11 mouse cellular contexts compared by ENCODE assay signal in the genomic region with DNA sequence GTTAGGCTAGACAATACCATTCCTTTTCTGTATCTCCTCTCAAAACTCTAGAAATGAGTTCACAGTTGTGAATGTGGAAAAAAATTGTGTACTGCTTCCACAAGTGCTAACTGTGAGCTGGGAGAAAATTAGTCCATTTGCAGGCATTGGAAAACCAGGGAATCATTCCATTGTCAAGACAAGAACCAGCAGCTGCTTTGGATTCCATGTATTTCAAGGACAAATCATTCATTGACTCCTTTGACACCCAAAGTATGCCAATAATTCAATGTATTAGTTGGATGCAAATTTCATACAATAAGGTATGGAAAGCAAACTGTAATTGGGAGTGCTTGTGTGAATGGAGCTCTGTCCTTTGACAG.
DNase-seq lines count a peak whose midpoint lies in the region; ATAC-seq and TF ChIP-seq lines count a peak whose summit lies in the region.
"Had no signal": no experiment of that assay in that cellular context is flagged by ENCODE, and none has a peak within 500 bp of the region (broad histone marks: within the 10 kb centered on the region; RNA-seq: fewer than 3 reads in every experiment).

No protein-coding gene starts in this region.

- peaks cover 11% of the 10 kb centered on the region for H3K4me1 ChIP-seq in forebrain, embryonic 12.5 days
- H3K4me1 ChIP-seq in hindbrain, embryonic 15.5 days (replicated peaks): peaks cover 9% of the 10 kb centered on the region
- peaks cover 21% of the 10 kb centered on the region for H3K4me1 ChIP-seq in neural tube, embryonic 13.5 days (replicated peaks)
- H3K4me1 ChIP-seq: liver, embryonic 15.5 days had no signal

- no peaks in the 10 kb centered on the region for H3K36me3 ChIP-seq in forebrain, embryonic 12.5 days (replicated peaks)
- H3K36me3 ChIP-seq in hindbrain, embryonic 15.5 days: no peaks in the 10 kb centered on the region
- H3K36me3 ChIP-seq in neural tube, embryonic 13.5 days: no peaks in the 10 kb centered on the region
- H3K36me3 ChIP-seq: liver, embryonic 15.5 days had no signal

- H3K4me3 ChIP-seq in layer of hippocampus, adult 2 months: no peak overlapping the region
- 0 out of 2 replicates have a peak overlapping the region, but pooled peaks have one; percentile 10 for H3K4me3 ChIP-seq in forebrain, embryonic 12.5 days (replicated peaks)
- H3K4me3 ChIP-seq in hindbrain, embryonic 15.5 days: peak overlapping the region; percentile 35
- H3K4me3 ChIP-seq in neural tube, embryonic 13.5 days: peak overlapping the region; percentile 38
- H3K4me3 ChIP-seq: liver, embryonic 15.5 days had no signal

- H3K9ac ChIP-seq in forebrain, embryonic 12.5 days: no peak overlapping the region
- H3K9ac ChIP-seq in hindbrain, embryonic 15.5 days: peak overlapping the region; percentile 41; the same call in 1 of the 2 replicates
- H3K9ac ChIP-seq in neural tube, embryonic 13.5 days: peak overlapping the region; percentile 68
- H3K9ac ChIP-seq: liver, embryonic 15.5 days had no signal

- no peak for ATAC-seq in forebrain, embryonic 12.5 days (ENCODE audit: low FRiP score)
- ATAC-seq in hindbrain, embryonic 15.5 days (ENCODE audit: low FRiP score, low read depth): no peak
- peak; percentile 48 for ATAC-seq in neural tube, embryonic 13.5 days (ENCODE audit: low read depth)

- H3K27ac ChIP-seq in layer of hippocampus, adult 2 months: peak overlapping the region; percentile 77
- peak overlapping the region; percentile 84 for H3K27ac ChIP-seq in forebrain, embryonic 12.5 days
- peak overlapping the region; percentile 84 for H3K27ac ChIP-seq in hindbrain, embryonic 15.5 days (replicated peaks)
- peak overlapping the region; percentile 92 for H3K27ac ChIP-seq in neural tube, embryonic 13.5 days (replicated peaks)
- H3K27ac ChIP-seq: kidney, postnatal 0 days; liver, embryonic 15.5 days had no signal

- DNase-seq in layer of hippocampus, adult 2 months (ENCODE audit: low spot score in 2 of 2): no peak
- no peak for DNase-seq in layer of hippocampus, postnatal 10 days (ENCODE audit: low spot score in 2 of 2)
- DNase-seq in frontal cortex, postnatal 25 days (ENCODE audit: low spot score in 2 of 2): no peak
- DNase-seq in right cerebral cortex, postnatal 36 days (ENCODE audit: low spot score in 2 of 2): no peak
- DNase-seq: cerebellum, adult 11 months; spleen, adult 18-20 months had no signal

- H3K9me3 ChIP-seq in forebrain, embryonic 12.5 days: peaks cover 3% of the 10 kb centered on the region; the same call in 1 of the 2 replicates
- no peaks in the 10 kb centered on the region for H3K9me3 ChIP-seq in hindbrain, embryonic 15.5 days
- no peaks in the 10 kb centered on the region for H3K9me3 ChIP-seq in neural tube, embryonic 13.5 days
- H3K9me3 ChIP-seq: liver, embryonic 15.5 days had no signal

- H3K4me2 ChIP-seq in forebrain, embryonic 12.5 days: peak overlapping the region; percentile 33
- peak overlapping the region; percentile 52 for H3K4me2 ChIP-seq in hindbrain, embryonic 15.5 days
- peak overlapping the region; percentile 54 for H3K4me2 ChIP-seq in neural tube, embryonic 13.5 days

- H3K27me3 ChIP-seq in forebrain, embryonic 12.5 days: no peaks in the 10 kb centered on the region
- no peaks in the 10 kb centered on the region for H3K27me3 ChIP-seq in hindbrain, embryonic 15.5 days
- H3K27me3 ChIP-seq in neural tube, embryonic 13.5 days: no peaks in the 10 kb centered on the region
- H3K27me3 ChIP-seq: liver, embryonic 15.5 days had no signal

- TF ChIP-seq CTCF in layer of hippocampus, adult 2 months (conservative IDR thresholded peaks at IDR 0.05): no peak
